ENCODE assay signal across 10 mouse cellular contexts in genomic region chr10:127615034-127615374, GRCm38 (mm10). TPM values are rescaled to one million over a fixed set of nuclear protein-coding genes. Genes with fewer than 3 reads are reported as not detected.
A peak's percentile ranks its signal among the peaks of the same experiment; 100 is the strongest.
DNase-seq lines count a peak whose midpoint lies in the region; ATAC-seq and TF ChIP-seq lines count a peak whose summit lies in the region.
"Had no signal": no experiment of that assay in that cellular context is flagged by ENCODE, and none has a peak within 500 bp of the region (broad histone marks: within the 10 kb centered on the region; RNA-seq: fewer than 3 reads in every experiment).

No protein-coding gene starts in this region.

- peaks cover 12% of the 10 kb centered on the region; the same call in 1 of the 2 replicates for H3K36me3 ChIP-seq in kidney, postnatal 0 days (ENCODE audit: insufficient read depth, low read length)
- H3K36me3 ChIP-seq in forebrain, embryonic 12.5 days (replicated peaks), result peaks cover 28% of the 10 kb centered on the region
- peaks cover 8% of the 10 kb centered on the region for H3K36me3 ChIP-seq in intestine, embryonic 16.5 days (ENCODE audit: control insufficient read depth, insufficient read depth, low read length)
- H3K36me3 ChIP-seq in neural tube, embryonic 12.5 days, result peaks cover 25% of the 10 kb centered on the region

- H3K27ac ChIP-seq in kidney, postnatal 0 days, result peak overlapping the region; percentile 79
- peak overlapping the region; percentile 66 for H3K27ac ChIP-seq in forebrain, embryonic 12.5 days
- H3K27ac ChIP-seq in intestine, embryonic 16.5 days (ENCODE audit: low read length), result peak overlapping the region; percentile 86
- 0 out of 2 replicates have a peak overlapping the region, but pooled peaks have one; percentile 22 for H3K27ac ChIP-seq in neural tube, embryonic 12.5 days

- H3K9me3 ChIP-seq in kidney, postnatal 0 days (replicated peaks; ENCODE audit: low read length), result no peaks in the 10 kb centered on the region
- no peaks in the 10 kb centered on the region for H3K9me3 ChIP-seq in forebrain, embryonic 12.5 days
- no peaks in the 10 kb centered on the region for H3K9me3 ChIP-seq in intestine, embryonic 16.5 days (ENCODE audit: control insufficient read depth, low read length)
- H3K9me3 ChIP-seq in neural tube, embryonic 12.5 days, result no peaks in the 10 kb centered on the region

- TF ChIP-seq CTCF in kidney, postnatal 0 days (IDR thresholded peaks at IDR 0.05; ENCODE audit: low read depth), result no peak

- no peak overlapping the region for H3K4me3 ChIP-seq in kidney, postnatal 0 days (replicated peaks; ENCODE audit: low read depth, low read length)
- H3K4me3 ChIP-seq in forebrain, embryonic 12.5 days (replicated peaks), result no peak overlapping the region
- H3K4me3 ChIP-seq in intestine, embryonic 16.5 days (ENCODE audit: low read length), result no peak overlapping the region
- H3K4me3 ChIP-seq in neural tube, embryonic 12.5 days, result no peak overlapping the region

- WGBS in kidney, postnatal 0 days, result 29% methylated on average over 2 of the region's 2 CpGs
- 38% methylated on average over 2 of the region's 2 CpGs for WGBS in forebrain, embryonic 12.5 days
- WGBS in intestine, embryonic 16.5 days, result 27% methylated on average over 2 of the region's 2 CpGs
- 39% methylated on average over 2 of the region's 2 CpGs for WGBS in neural tube, embryonic 12.5 days

- peaks cover 25% of the 10 kb centered on the region for H3K4me1 ChIP-seq in kidney, postnatal 0 days (replicated peaks; ENCODE audit: insufficient read depth, low read length)
- H3K4me1 ChIP-seq in forebrain, embryonic 12.5 days, result peaks cover 63% of the 10 kb centered on the region
- H3K4me1 ChIP-seq in intestine, embryonic 16.5 days (ENCODE audit: control insufficient read depth, insufficient read depth, low read length), result peaks cover 80% of the 10 kb centered on the region
- peaks cover 60% of the 10 kb centered on the region for H3K4me1 ChIP-seq in neural tube, embryonic 12.5 days

- no peaks in the 10 kb centered on the region for H3K27me3 ChIP-seq in kidney, postnatal 0 days (ENCODE audit: insufficient read depth, low read length)
- H3K27me3 ChIP-seq in forebrain, embryonic 12.5 days, result no peaks in the 10 kb centered on the region
- H3K27me3 ChIP-seq in intestine, embryonic 16.5 days (replicated peaks; ENCODE audit: control insufficient read depth, insufficient read depth, low read length), result no peaks in the 10 kb centered on the region
- H3K27me3 ChIP-seq in neural tube, embryonic 12.5 days (replicated peaks), result no peaks in the 10 kb centered on the region

- ATAC-seq in kidney, postnatal 0 days (replicated peaks; ENCODE audit: low FRiP score, low read depth), result no peak
- no peak for ATAC-seq in forebrain, embryonic 12.5 days (ENCODE audit: low FRiP score)
- ATAC-seq in intestine, embryonic 16.5 days, result no peak
- no peak for ATAC-seq in neural tube, embryonic 12.5 days (ENCODE audit: low FRiP score, low read depth)

- H3K4me2 ChIP-seq in kidney, postnatal 0 days (ENCODE audit: low read length), result no peak overlapping the region
- H3K4me2 ChIP-seq in forebrain, embryonic 12.5 days, result peak overlapping the region; percentile 15; the same call in 1 of the 2 replicates
- peak overlapping the region; percentile 43; the same call in 1 of the 2 replicates for H3K4me2 ChIP-seq in intestine, embryonic 16.5 days (ENCODE audit: low read depth, low read length)
- peak overlapping the region; percentile 43 for H3K4me2 ChIP-seq in neural tube, embryonic 12.5 days (replicated peaks)

- no peak overlapping the region for H3K9ac ChIP-seq in kidney, postnatal 0 days (ENCODE audit: low read depth, low read length)
- H3K9ac ChIP-seq in forebrain, embryonic 12.5 days, result no peak overlapping the region
- peak overlapping the region; percentile 40; the same call in 1 of the 2 replicates for H3K9ac ChIP-seq in intestine, embryonic 16.5 days (ENCODE audit: low read depth, low read length)
- H3K9ac ChIP-seq in neural tube, embryonic 12.5 days, result 0 out of 2 replicates have a peak overlapping the region, but pooled peaks have one; percentile 23

- no peak for DNase-seq in kidney, postnatal 0 days (ENCODE audit: low spot score)
- no peak for DNase-seq in kidney, adult 11 months
- DNase-seq in urinary bladder, adult 18-20 months (ENCODE audit: low spot score in 2 of 2), result no peak
- no peak for DNase-seq in adrenal gland, postnatal 10 days
- no peak for DNase-seq in kidney, postnatal 14 days
- DNase-seq: cerebellum, adult 11-12 months; thymus, adult 18-20 months had no signal

RNA-seq across cellular contexts. Expression of gene Lrp1, which starts 5.9 kb away (rescaled TPM):
- polyA plus RNA-seq in kidney, postnatal 0 days (2015; fragmentation: Nextera tagmentation; extraction: Ambion mirVana), result 42.6 and 44.5 TPM in 2 replicates
- polyA plus RNA-seq in forebrain, embryonic 12.5 days (2016; fragmentation: Nextera tagmentation; extraction: Ambion mirVana), result 81.4 and 81.8 TPM in 2 replicates
- polyA plus RNA-seq in intestine, embryonic 16.5 days (2015; fragmentation: Nextera tagmentation; extraction: Ambion mirVana), result 64.6 and 67.0 TPM in 2 replicates
- 85.7 and 96.0 TPM in 2 replicates for polyA plus RNA-seq in neural tube, embryonic 12.5 days (2016; fragmentation: Nextera tagmentation; extraction: Ambion mirVana)
- total RNA-seq in adrenal gland, postnatal 10 days (2021), result 100 to 1,000 TPM; 170 to 208 TPM

RNA-seq across cellular contexts. Expression of gene Stat6, which starts 27.8 kb away (rescaled TPM):
- 26.2 and 27.0 TPM in 2 replicates for polyA plus RNA-seq in kidney, postnatal 0 days (2015; fragmentation: Nextera tagmentation; extraction: Ambion mirVana)
- 4.5 and 5.4 TPM in 2 replicates for polyA plus RNA-seq in forebrain, embryonic 12.5 days (2016; fragmentation: Nextera tagmentation; extraction: Ambion mirVana)
- 46.8 and 49.3 TPM in 2 replicates for polyA plus RNA-seq in intestine, embryonic 16.5 days (2015; fragmentation: Nextera tagmentation; extraction: Ambion mirVana)
- polyA plus RNA-seq in neural tube, embryonic 12.5 days (2016; fragmentation: Nextera tagmentation; extraction: Ambion mirVana), result 7.2 and 7.5 TPM in 2 replicates
- total RNA-seq in adrenal gland, postnatal 10 days (2021), result 10 to 100 TPM; 64.7 to 67.8 TPM

RNA-seq across cellular contexts. Expression of gene Nemp1, which starts 51.7 kb away (rescaled TPM):
- 6.6 and 6.9 TPM in 2 replicates for polyA plus RNA-seq in kidney, postnatal 0 days (2015; fragmentation: Nextera tagmentation; extraction: Ambion mirVana)
- polyA plus RNA-seq in forebrain, embryonic 12.5 days (2016; fragmentation: Nextera tagmentation; extraction: Ambion mirVana), result 10.0 TPM in 2 replicates
- 4.8 and 5.9 TPM in 2 replicates for polyA plus RNA-seq in intestine, embryonic 16.5 days (2015; fragmentation: Nextera tagmentation; extraction: Ambion mirVana)
- polyA plus RNA-seq in neural tube, embryonic 12.5 days (2016; fragmentation: Nextera tagmentation; extraction: Ambion mirVana), result 7.2 and 8.0 TPM in 2 replicates
- total RNA-seq in adrenal gland, postnatal 10 days (2021), result 1 to 10 TPM; 7.8 to 9.4 TPM

RNA-seq across cellular contexts. Expression of gene Nab2, which starts 53.4 kb away (rescaled TPM):
- 21.5 and 24.3 TPM in 2 replicates for polyA plus RNA-seq in kidney, postnatal 0 days (2015; fragmentation: Nextera tagmentation; extraction: Ambion mirVana)
- 3.7 and 4.6 TPM in 2 replicates for polyA plus RNA-seq in forebrain, embryonic 12.5 days (2016; fragmentation: Nextera tagmentation; extraction: Ambion mirVana)
- polyA plus RNA-seq in intestine, embryonic 16.5 days (2015; fragmentation: Nextera tagmentation; extraction: Ambion mirVana), result 7.5 and 8.4 TPM in 2 replicates
- 5.6 and 6.9 TPM in 2 replicates for polyA plus RNA-seq in neural tube, embryonic 12.5 days (2016; fragmentation: Nextera tagmentation; extraction: Ambion mirVana)
- total RNA-seq in adrenal gland, postnatal 10 days (2021), result 10 to 100 TPM; 19.0 to 24.8 TPM

Comparison
In these comparisons a context has a peak if more than half of its experiments do, and no peak if none do; other contexts are left out.
1. H3K27ac ChIP-seq: peak in every context shown above with its lines; median percentile 86 in intestine, embryonic 16.5 days; 79 in kidney, postnatal 0 days; 66 in forebrain, embryonic 12.5 days; 22 in neural tube, embryonic 12.5 days.
2. H3K9ac ChIP-seq: peak in intestine, embryonic 16.5 days (single experiment) and neural tube, embryonic 12.5 days (single experiment); none in kidney, postnatal 0 days (single experiment) and forebrain, embryonic 12.5 days (single experiment).